Mouse (Mus musculus) CH12.LX (cell line): ENCODE data around the gene Tha1. TPM values are rescaled to one million over a fixed set of nuclear protein-coding genes. Genes with fewer than 3 reads are reported as not detected.

ENCODE experiments used
- DNase-seq: peaks from one replicate; pipeline ENCODE4 v3.0.0-alpha.2; 2013; ENCODE audit errors: extremely low read depth
- H3K27ac ChIP-seq: 2 replicates; pipeline ENCODE4 v1.5.1; 2012; ENCODE audit warnings: low read depth, mild to moderate bottlenecking, control low read depth, moderate library complexity; ENCODE audit not compliant: insufficient read depth
- H3K27me3 ChIP-seq: replicated peaks from 2 replicates; pipeline ENCODE3; 2012; ENCODE audit warnings: inconsistent platforms
- H3K36me3 ChIP-seq, 2 experiments: replicated peaks in 1 of 2; 2 replicates each; pipeline versions ENCODE3 to v1.6.1; 2012; ENCODE audit warnings: inconsistent platforms in 1 of 2, low read length in 1 of 2, mild to moderate bottlenecking in 1 of 2, mixed read lengths in 1 of 2, moderate library complexity in 1 of 2; ENCODE audit not compliant: control insufficient read depth in 1 of 2, insufficient read depth in 1 of 2
- H3K4me1 ChIP-seq, 2 experiments: 2 replicates each; pipeline ENCODE4 v1.6.1; 2012; ENCODE audit warnings: inconsistent platforms in 1 of 2, moderate library complexity in 1 of 2; ENCODE audit not compliant: insufficient read depth in 2 of 2, control insufficient read depth in 1 of 2
- H3K4me2 ChIP-seq: 2 replicates; pipeline ENCODE4 v1.6.1; 2012; ENCODE audit warnings: low read depth, mild to moderate bottlenecking, control low read depth; ENCODE audit not compliant: poor library complexity, insufficient read depth, severe bottlenecking
- H3K4me3 ChIP-seq, 3 experiments: fragments of 150-350 bp in 1 of 3; sonication (generic) in 1 of 3; replicated peaks in 1 of 3; 2 replicates each; pipeline versions ENCODE3 to v1.5.1; 2011 to 2012; ENCODE audit warnings: low read depth in 2 of 3, low read length in 2 of 3, mild to moderate bottlenecking in 2 of 3, moderate library complexity in 2 of 3, control low read depth in 1 of 3, improper control_type of control experiment in 1 of 3, inconsistent platforms in 1 of 3, mixed read lengths in 1 of 3; ENCODE audit not compliant: poor library complexity in 1 of 3
- H3K79me2 ChIP-seq: replicated peaks from 2 replicates; pipeline ENCODE4 v1.6.1; 2012; ENCODE audit warnings: mild to moderate bottlenecking, moderate library complexity; ENCODE audit not compliant: control insufficient read depth, poor library complexity, insufficient read depth, severe bottlenecking; ENCODE audit errors: extremely low read depth
- H3K9ac ChIP-seq: 2 replicates; pipeline ENCODE4 v1.6.1; 2012; ENCODE audit warnings: low read depth, mild to moderate bottlenecking, control low read depth, moderate library complexity; ENCODE audit not compliant: insufficient read depth
- H3K9me3 ChIP-seq: replicated peaks from 2 replicates; pipeline ENCODE3; 2012; ENCODE audit warnings: low read length, inconsistent platforms, mixed read lengths
- BHLHE40 ChIP-seq: IDR thresholded peaks from 2 replicates; pipeline ENCODE4 v1.6.1; 2011; ENCODE audit warnings: mild to moderate bottlenecking, low read depth, low read length, improper control_type of control experiment
- CHD1 ChIP-seq: IDR thresholded peaks from 2 replicates; pipeline ENCODE4 v1.6.1; 2012; ENCODE audit warnings: low read depth, low read length, improper control_type of control experiment, inconsistent platforms
- GABPA ChIP-seq: IDR thresholded peaks from 2 replicates; pipeline ENCODE4 v1.6.1; 2012; ENCODE audit warnings: low read depth, low read length, improper control_type of control experiment, inconsistent platforms; ENCODE audit not compliant: insufficient replicate concordance
- HCFC1 ChIP-seq: IDR thresholded peaks from 2 replicates; pipeline ENCODE4 v1.6.1; 2012; ENCODE audit warnings: low read depth, mild to moderate bottlenecking, inconsistent platforms, low read length, improper control_type of control experiment
- IRF4 ChIP-seq: IDR thresholded peaks from 2 replicates; pipeline ENCODE4 v1.6.1; 2014; ENCODE audit warnings: low read depth, mild to moderate bottlenecking, inconsistent platforms, low read length, improper control_type of control experiment
- MAX ChIP-seq: IDR thresholded peaks from 2 replicates; pipeline ENCODE4 v1.6.1; 2011; ENCODE audit warnings: low read length, improper control_type of control experiment
- MAZ ChIP-seq: IDR thresholded peaks from 2 replicates; pipeline ENCODE4 v1.6.1; 2012; ENCODE audit warnings: low read depth, mild to moderate bottlenecking, inconsistent platforms, low read length, improper control_type of control experiment, moderate library complexity
- MXI1 ChIP-seq: IDR thresholded peaks from 2 replicates; pipeline ENCODE4 v1.6.1; 2011; ENCODE audit warnings: mild to moderate bottlenecking, low read depth, low read length, improper control_type of control experiment
- NRF1 ChIP-seq: IDR thresholded peaks from 2 replicates; pipeline ENCODE4 v1.6.1; 2014; ENCODE audit warnings: low read depth, mild to moderate bottlenecking, inconsistent platforms, low read length, improper control_type of control experiment, moderate library complexity
- SIN3A ChIP-seq: IDR thresholded peaks from 2 replicates; pipeline ENCODE4 v1.6.1; 2012; ENCODE audit warnings: low read length, improper control_type of control experiment, inconsistent platforms
- SMC3 ChIP-seq: IDR thresholded peaks from 2 replicates; pipeline ENCODE4 v1.6.1; 2011; ENCODE audit warnings: low read depth, low read length, improper control_type of control experiment
- TCF12 ChIP-seq: IDR thresholded peaks from 2 replicates; pipeline ENCODE4 v1.6.1; 2014; ENCODE audit warnings: low read depth, mild to moderate bottlenecking, inconsistent platforms, low read length, improper control_type of control experiment
- UBTF ChIP-seq: IDR thresholded peaks from 2 replicates; pipeline ENCODE4 v1.6.1; 2012; ENCODE audit warnings: low read depth, mild to moderate bottlenecking, inconsistent platforms, low read length, improper control_type of control experiment, moderate library complexity
- USF1 ChIP-seq: IDR thresholded peaks from 2 replicates; pipeline ENCODE4 v1.6.1; 2014; ENCODE audit warnings: low read depth, mild to moderate bottlenecking, inconsistent platforms, low read length, improper control_type of control experiment
- USF2 ChIP-seq: conservative IDR thresholded peaks from 2 replicates; pipeline ENCODE4 v1.6.1; 2011; ENCODE audit warnings: low read depth, low read length, improper control_type of control experiment
- ZMIZ1 ChIP-seq: IDR thresholded peaks from 2 replicates; pipeline ENCODE4 v1.6.1; 2012; ENCODE audit warnings: low read depth, mild to moderate bottlenecking, inconsistent platforms, low read length, improper control_type of control experiment
- ZNF384 ChIP-seq: IDR thresholded peaks from 2 replicates; pipeline ENCODE4 v1.6.1; 2012; ENCODE audit warnings: low read depth, low read length, improper control_type of control experiment, inconsistent platforms
- dilution Hi-C: fragments of 300-500 bp; cut with MboI; formaldehyde crosslinking; loops from 2 replicates; pipeline ENCODE4 v1.14.3; 2020; ENCODE audit warnings: low sequenced_read_pairs; ENCODE audit not compliant: extremely low pct_unique_long_range_greater_than_20kb, extremely low pct_ligation_motif_present
- in situ Hi-C: fragments of 300-500 bp; cut with MboI; formaldehyde crosslinking; loops from 3 replicates; pipeline ENCODE4 v1.14.3; 2019; ENCODE audit warnings: low sequenced_read_pairs, low pct_ligation_motif_present, low pct_unique_long_range_greater_than_20kb, mixed read lengths
- polyA plus RNA-seq: library from polyadenylated mRNA; unstranded; fragments of >175 nt; gene quantifications from 2 replicates; pipeline ENCODE4 v1.2.1, GENCODE M21; 2012; ENCODE audit warnings: low read depth; ENCODE audit not compliant: insufficient read length
- total RNA-seq, 2 experiments: library from RNA; depleted of rRNA; stranded (reverse); fragments of 300-350 nt in 1 of 2; fragments of >200 nt in 1 of 2; gene quantifications; 2 replicates each; pipeline ENCODE4 v1.2.3; 2012 to 2014

Gene Tha1
- total and polyA plus RNA-seq, 3 experiments = not detected

GRCm38 (mm10) chr11:117826916-117827315, 46.4 kb downstream of the Tha1 start:
- peaks cover 51% of the 10 kb centered on the region for H3K79me2 ChIP-seq
- peaks cover 18 to 32% of the 10 kb centered on the region in 2 experiments for H3K36me3 ChIP-seq
- no peaks in the 10 kb centered on the region for H3K27me3 ChIP-seq
- H3K4me3 ChIP-seq = peak overlapping the region; percentile 64 to 77 (median 65)
- H3K4me1 ChIP-seq = peaks cover 12 to 59% of the 10 kb centered on the region in 2 experiments
- no peaks in the 10 kb centered on the region for H3K9me3 ChIP-seq
- peak; percentile 31 for DNase-seq
- H3K4me2 ChIP-seq = peak overlapping the region; percentile 89
- H3K9ac ChIP-seq = peak overlapping the region; percentile 85
- H3K27ac ChIP-seq = peak overlapping the region; percentile 94
- dilution Hi-C loops = no loop called here
- TF ChIP-seq ZNF384 (0 out of 2 replicates have a peak, but pooled peaks have one; percentile 37), USF2 (no peak), MAX (0 out of 2 replicates have a peak, but pooled peaks have one; percentile 8), SIN3A (peak; percentile 71)
- TF ChIP-seq, all 38 proteins: peak for 3
- in situ Hi-C loops = loop anchor here (5.0 to 10.0 kb wide), 3 partner anchors 35 to 352 kb away; no protein-coding TSS in a partner anchor

GRCm38 (mm10) chr11:117826164-117826563, 47.1 kb downstream of the Tha1 start:
- dilution Hi-C loops (no loop called here), in situ Hi-C loops (loop anchor here (5.0 to 10.0 kb wide), 3 partner anchors 34 to 351 kb away; no protein-coding TSS in a partner anchor)
- H3K27me3 ChIP-seq = no peaks in the 10 kb centered on the region
- H3K36me3 ChIP-seq = peaks cover 25 to 40% of the 10 kb centered on the region in 2 experiments
- H3K79me2 ChIP-seq = peaks cover 51% of the 10 kb centered on the region
- H3K27ac ChIP-seq = peak overlapping the region; percentile 94
- H3K9ac ChIP-seq = peak overlapping the region; percentile 85
- H3K4me3 ChIP-seq = peak overlapping the region; percentile 64 to 77 (median 65)
- TF ChIP-seq HCFC1 (no peak), MXI1 (peak; percentile 8; the same call in 1 of the 2 replicates), MAX (0 out of 2 replicates have a peak, but pooled peaks have one; percentile 14), ZMIZ1 (peak; percentile 63), BHLHE40 (0 out of 2 replicates have a peak, but pooled peaks have one; percentile 8), IRF4 (no peak), ZNF384 (no peak), SMC3 (no peak), TCF12 (peak; percentile 4; the same call in 1 of the 2 replicates), USF2 (no peak), UBTF (no peak), GABPA (no peak), MAZ (no peak), NRF1 (peak; percentile 63), USF1 (no peak), CHD1 (peak; percentile 98; the same call in 1 of the 2 replicates)
- peak overlapping the region; percentile 89 for H3K4me2 ChIP-seq
- no peaks in the 10 kb centered on the region for H3K9me3 ChIP-seq
- H3K4me1 ChIP-seq = peaks cover 14 to 60% of the 10 kb centered on the region in 2 experiments
- no peak for DNase-seq
